Mouse (Mus musculus): ENCODE data around the gene Ppa2. TPM values are rescaled to one million over a fixed set of nuclear protein-coding genes. Genes with fewer than 3 reads are reported as not detected.

Ppa2 gene
- polyA plus RNA-seq, 1 experiment from 2014 or later, result 79.6 TPM

- no peak overlapping the region for H3K27ac ChIP-seq (replicated peaks)
- no peak overlapping the region for H3K4me2 ChIP-seq (replicated peaks)
- no peaks in the 10 kb centered on the region for H3K9me3 ChIP-seq (replicated peaks)
- ATAC-seq (ENCODE audit: insufficient number of reproducible peaks, low FRiP score, low TSS enrichment, low read depth), result no peak
- H3K4me3 ChIP-seq (replicated peaks), result no peak overlapping the region
- no peak overlapping the region for H3K9ac ChIP-seq
- WGBS, result 34% methylated on average over 6 of the region's 6 CpGs
- no peaks in the 10 kb centered on the region for H3K36me3 ChIP-seq
- H3K27me3 ChIP-seq, result no peaks in the 10 kb centered on the region
- 0 out of 2 replicates have a peak, but pooled peaks cover 7% of the 10 kb centered on the region for H3K4me1 ChIP-seq
Observed at GRCm38 (mm10) chr3:133314475-133314874, 4.6 kb downstream of the Ppa2 start.

- 0 out of 2 replicates have a peak, but pooled peaks cover 3% of the 10 kb centered on the region for H3K4me1 ChIP-seq
- H3K27ac ChIP-seq (replicated peaks), result no peak overlapping the region
- H3K9ac ChIP-seq, result no peak overlapping the region
- no peak for ATAC-seq (ENCODE audit: insufficient number of reproducible peaks, low FRiP score, low TSS enrichment, low read depth)
- H3K4me2 ChIP-seq (replicated peaks), result no peak overlapping the region
- WGBS, result 94% methylated on average over 14 of the region's 14 CpGs
- no peaks in the 10 kb centered on the region for H3K9me3 ChIP-seq (replicated peaks)
- no peaks in the 10 kb centered on the region for H3K27me3 ChIP-seq
- H3K4me3 ChIP-seq (replicated peaks), result no peak overlapping the region
- H3K36me3 ChIP-seq, result no peaks in the 10 kb centered on the region
Observed at GRCm38 (mm10) chr3:133315011-133315410, 5.1 kb downstream of the Ppa2 start.

GRCm38 (mm10) chr3:133315647-133316046 lies 5.7 kb downstream of the Ppa2 start:
- ATAC-seq (ENCODE audit: insufficient number of reproducible peaks, low FRiP score, low TSS enrichment, low read depth), result no peak
- H3K36me3 ChIP-seq, result no peaks in the 10 kb centered on the region
- H3K9me3 ChIP-seq (replicated peaks), result no peaks in the 10 kb centered on the region
- WGBS, result 91% methylated on average over 8 of the region's 8 CpGs
- H3K4me1 ChIP-seq, result 0 out of 2 replicates have a peak, but pooled peaks cover 3% of the 10 kb centered on the region
- H3K4me3 ChIP-seq (replicated peaks), result no peak overlapping the region
- no peak overlapping the region for H3K4me2 ChIP-seq (replicated peaks)
- H3K27me3 ChIP-seq, result no peaks in the 10 kb centered on the region
- H3K27ac ChIP-seq (replicated peaks), result no peak overlapping the region
- no peak overlapping the region for H3K9ac ChIP-seq

- no peak for ATAC-seq (ENCODE audit: insufficient number of reproducible peaks, low FRiP score, low TSS enrichment, low read depth)
- H3K9ac ChIP-seq, result no peak overlapping the region
- no peak overlapping the region for H3K4me3 ChIP-seq (replicated peaks)
- 0 out of 2 replicates have a peak, but pooled peaks cover 2% of the 10 kb centered on the region for H3K36me3 ChIP-seq
- H3K27ac ChIP-seq (replicated peaks), result no peak overlapping the region
- H3K27me3 ChIP-seq, result no peaks in the 10 kb centered on the region
- 90% methylated on average over 4 of the region's 4 CpGs for whole genome bisulfite sequencing
- H3K4me1 ChIP-seq, result no peaks in the 10 kb centered on the region
- no peak overlapping the region for H3K4me2 ChIP-seq (replicated peaks)
- no peaks in the 10 kb centered on the region for H3K9me3 ChIP-seq (replicated peaks)
Observed at GRCm38 (mm10) chr3:133317845-133318244, 7.9 kb downstream of the Ppa2 start.

GRCm38 (mm10) chr3:133318596-133318995 lies 8.7 kb downstream of the Ppa2 start:
- Histone ChIP-seq H3K4me1 (no peaks in the 10 kb centered on the region), H3K4me3 (replicated peaks) (no peak overlapping the region), H3K9ac (no peak overlapping the region), H3K27ac (replicated peaks) (no peak overlapping the region), H3K4me2 (replicated peaks) (no peak overlapping the region), H3K36me3 (0 out of 2 replicates have a peak, but pooled peaks cover 2% of the 10 kb centered on the region), H3K9me3 (replicated peaks) (no peaks in the 10 kb centered on the region), H3K27me3 (no peaks in the 10 kb centered on the region)
- 87% methylated on average over 15 of the region's 15 CpGs for WGBS
- ATAC-seq (ENCODE audit: insufficient number of reproducible peaks, low FRiP score, low TSS enrichment, low read depth), result no peak

- H3K4me1 ChIP-seq, result no peaks in the 10 kb centered on the region
- ATAC-seq (ENCODE audit: insufficient number of reproducible peaks, low FRiP score, low TSS enrichment, low read depth), result no peak
- H3K9ac ChIP-seq, result no peak overlapping the region
- 78% methylated on average over 7 of the region's 7 CpGs for WGBS
- H3K36me3 ChIP-seq, result 0 out of 2 replicates have a peak, but pooled peaks cover 2% of the 10 kb centered on the region
- no peak overlapping the region for H3K4me2 ChIP-seq (replicated peaks)
- no peaks in the 10 kb centered on the region for H3K9me3 ChIP-seq (replicated peaks)
- no peak overlapping the region for H3K27ac ChIP-seq (replicated peaks)
- H3K4me3 ChIP-seq (replicated peaks), result no peak overlapping the region
- no peaks in the 10 kb centered on the region for H3K27me3 ChIP-seq
Observed at GRCm38 (mm10) chr3:133319795-133320194, 9.9 kb downstream of the Ppa2 start.

- 94% methylated on average over 6 of the region's 6 CpGs for WGBS
- Histone ChIP-seq H3K27ac (replicated peaks) (no peak overlapping the region), H3K4me1 (no peaks in the 10 kb centered on the region), H3K36me3 (0 out of 2 replicates have a peak, but pooled peaks cover 2% of the 10 kb centered on the region), H3K9me3 (replicated peaks) (no peaks in the 10 kb centered on the region), H3K9ac (no peak overlapping the region), H3K27me3 (no peaks in the 10 kb centered on the region), H3K4me2 (replicated peaks) (no peak overlapping the region), H3K4me3 (replicated peaks) (no peak overlapping the region)
- no peak for ATAC-seq (ENCODE audit: insufficient number of reproducible peaks, low FRiP score, low TSS enrichment, low read depth)
Observed at GRCm38 (mm10) chr3:133320313-133320712, 10.4 kb downstream of the Ppa2 start.

GRCm38 (mm10) chr3:133321928-133322327 lies 12.0 kb downstream of the Ppa2 start:
- no peak overlapping the region for H3K27ac ChIP-seq (replicated peaks)
- no peak overlapping the region for H3K9ac ChIP-seq
- H3K4me3 ChIP-seq (replicated peaks), result no peak overlapping the region
- H3K9me3 ChIP-seq (replicated peaks), result no peaks in the 10 kb centered on the region
- H3K4me1 ChIP-seq, result no peaks in the 10 kb centered on the region
- no peak for ATAC-seq (ENCODE audit: insufficient number of reproducible peaks, low FRiP score, low TSS enrichment, low read depth)
- no peak overlapping the region for H3K4me2 ChIP-seq (replicated peaks)
- 85% methylated on average over 10 of the region's 10 CpGs for WGBS
- H3K36me3 ChIP-seq, result 0 out of 2 replicates have a peak, but pooled peaks cover 2% of the 10 kb centered on the region
- H3K27me3 ChIP-seq, result no peaks in the 10 kb centered on the region

- Histone ChIP-seq H3K27me3 (no peaks in the 10 kb centered on the region), H3K9ac (no peak overlapping the region), H3K4me1 (no peaks in the 10 kb centered on the region), H3K36me3 (peaks cover 6% of the 10 kb centered on the region; the same call in 1 of the 2 replicates), H3K4me2 (replicated peaks) (no peak overlapping the region), H3K27ac (replicated peaks) (no peak overlapping the region), H3K9me3 (replicated peaks) (no peaks in the 10 kb centered on the region), H3K4me3 (replicated peaks) (no peak overlapping the region)
- WGBS, result 77% methylated on average over 4 of the region's 4 CpGs
- no peak for ATAC-seq (ENCODE audit: insufficient number of reproducible peaks, low FRiP score, low TSS enrichment, low read depth)
Observed at GRCm38 (mm10) chr3:133322552-133322951, 12.6 kb downstream of the Ppa2 start.

GRCm38 (mm10) chr3:133325135-133325534 lies 15.2 kb downstream of the Ppa2 start:
- no peaks in the 10 kb centered on the region for H3K9me3 ChIP-seq (replicated peaks)
- H3K9ac ChIP-seq, result no peak overlapping the region
- H3K4me2 ChIP-seq (replicated peaks), result no peak overlapping the region
- ATAC-seq (ENCODE audit: insufficient number of reproducible peaks, low FRiP score, low TSS enrichment, low read depth), result no peak
- no peak overlapping the region for H3K4me3 ChIP-seq (replicated peaks)
- no peaks in the 10 kb centered on the region for H3K4me1 ChIP-seq
- peaks cover 7% of the 10 kb centered on the region; the same call in 1 of the 2 replicates for H3K36me3 ChIP-seq
- WGBS, result 58% methylated on average over 5 of the region's 5 CpGs
- H3K27ac ChIP-seq (replicated peaks), result no peak overlapping the region
- H3K27me3 ChIP-seq, result no peaks in the 10 kb centered on the region

GRCm38 (mm10) chr3:133328551-133328950 lies 18.6 kb downstream of the Ppa2 start:
- Histone ChIP-seq H3K9ac (no peak overlapping the region), H3K36me3 (peaks cover 9% of the 10 kb centered on the region; the same call in 1 of the 2 replicates), H3K4me3 (replicated peaks) (no peak overlapping the region), H3K4me1 (0 out of 2 replicates have a peak, but pooled peaks cover 4% of the 10 kb centered on the region), H3K4me2 (replicated peaks) (no peak overlapping the region), H3K27ac (replicated peaks) (no peak overlapping the region), H3K27me3 (no peaks in the 10 kb centered on the region), H3K9me3 (replicated peaks) (no peaks in the 10 kb centered on the region)
- ATAC-seq (ENCODE audit: insufficient number of reproducible peaks, low FRiP score, low TSS enrichment, low read depth), result no peak
- WGBS, result 91% methylated on average over 13 of the region's 13 CpGs

- 0 out of 2 replicates have a peak, but pooled peaks cover 7% of the 10 kb centered on the region for H3K4me1 ChIP-seq
- H3K27ac ChIP-seq (replicated peaks), result no peak overlapping the region
- no peak overlapping the region for H3K4me3 ChIP-seq (replicated peaks)
- H3K9ac ChIP-seq, result no peak overlapping the region
- no peak overlapping the region for H3K4me2 ChIP-seq (replicated peaks)
- WGBS, result 82% methylated on average over 2 of the region's 2 CpGs
- H3K27me3 ChIP-seq, result no peaks in the 10 kb centered on the region
- no peaks in the 10 kb centered on the region for H3K9me3 ChIP-seq (replicated peaks)
- H3K36me3 ChIP-seq, result peaks cover 9% of the 10 kb centered on the region; the same call in 1 of the 2 replicates
- ATAC-seq (ENCODE audit: insufficient number of reproducible peaks, low FRiP score, low TSS enrichment, low read depth), result no peak
Observed at GRCm38 (mm10) chr3:133329406-133329805, 19.5 kb downstream of the Ppa2 start.
